Mouse (Mus musculus): Measurements from ENCODE around the gene Zfp865. TPM values are rescaled to one million over a fixed set of nuclear protein-coding genes. Genes with fewer than 3 reads are reported as not detected.

Gene Zfp865
- polyA plus RNA-seq, 2 experiments from 2014 or later: 3.5 to 12.3 TPM

DNA sequence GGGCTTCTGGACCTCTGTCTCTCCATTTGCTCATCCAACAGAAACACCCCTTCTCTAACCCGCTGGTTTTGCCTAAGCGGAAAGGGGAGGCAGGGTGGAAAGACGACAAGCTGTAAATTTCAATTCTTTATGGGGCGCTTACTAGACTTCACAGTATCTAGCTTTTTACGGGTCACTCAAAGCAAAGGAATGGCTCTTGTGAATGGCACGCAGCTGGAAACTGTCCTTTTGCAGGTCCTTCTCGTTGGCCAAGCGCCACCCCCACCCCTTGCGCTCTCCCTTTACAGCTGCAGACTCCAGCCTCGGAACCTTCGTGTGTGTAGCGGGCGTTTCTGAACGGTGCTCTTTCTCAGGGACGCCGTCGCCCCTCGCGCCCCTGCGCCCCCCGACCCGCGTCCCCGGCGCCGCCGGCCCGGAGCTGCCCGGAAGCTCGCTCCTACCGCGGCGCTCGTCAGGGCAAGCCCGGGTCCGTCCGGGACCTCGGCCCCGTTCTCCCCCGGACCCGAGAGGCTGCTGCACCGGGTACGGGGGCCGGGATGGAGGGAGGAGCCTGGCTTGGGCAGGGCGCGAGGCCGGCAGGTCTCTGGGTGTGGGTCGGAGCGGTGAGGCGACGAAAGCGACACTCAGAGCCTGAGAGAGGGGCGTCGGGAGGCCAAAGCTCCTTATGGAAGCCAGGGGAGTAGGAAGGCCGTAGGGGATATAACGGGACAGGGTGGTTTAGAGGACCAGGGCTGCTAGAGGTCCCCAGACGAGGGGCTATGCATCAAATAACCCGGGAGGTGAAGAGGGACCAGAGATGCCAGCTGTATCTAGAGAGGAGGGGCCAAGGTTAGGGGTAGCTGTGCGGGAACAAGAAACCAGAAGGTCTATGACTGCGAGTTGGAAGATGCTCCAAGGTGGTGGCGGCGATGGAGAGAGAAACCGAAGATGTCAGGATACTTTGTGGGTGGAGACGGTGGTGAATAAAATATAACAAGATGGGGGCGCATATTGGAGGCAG lies 31.3 kb downstream of the Zfp865 start, which contains the start of gene Zfp580:
Zfp580 (plus strand) TSS at position 346 of the 1,000 bp plus-strand sequence.
- peak; percentile 54 for ATAC-seq

DNA sequence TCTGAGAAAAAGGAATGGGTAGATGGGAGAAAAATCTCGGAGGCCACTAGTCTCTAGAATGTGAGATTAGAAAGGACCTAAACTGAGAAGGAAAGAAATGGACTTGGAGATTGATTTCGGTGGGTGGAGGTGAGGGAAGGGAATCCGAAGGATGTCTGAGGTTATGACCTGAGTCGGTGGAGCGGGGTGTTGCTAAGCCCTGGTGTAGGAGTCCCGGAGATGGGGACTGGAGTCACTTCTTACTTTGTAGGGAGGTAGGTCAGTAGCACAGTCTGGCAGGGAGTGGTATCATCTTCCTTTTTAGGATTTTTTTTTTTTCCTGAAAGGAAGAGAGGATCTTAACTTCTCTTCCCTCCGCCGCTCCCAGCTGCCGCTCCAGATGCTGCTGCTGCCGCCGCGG lies 32.3 kb downstream of the Zfp865 start:
- peak; percentile 28 for ATAC-seq

DNA sequence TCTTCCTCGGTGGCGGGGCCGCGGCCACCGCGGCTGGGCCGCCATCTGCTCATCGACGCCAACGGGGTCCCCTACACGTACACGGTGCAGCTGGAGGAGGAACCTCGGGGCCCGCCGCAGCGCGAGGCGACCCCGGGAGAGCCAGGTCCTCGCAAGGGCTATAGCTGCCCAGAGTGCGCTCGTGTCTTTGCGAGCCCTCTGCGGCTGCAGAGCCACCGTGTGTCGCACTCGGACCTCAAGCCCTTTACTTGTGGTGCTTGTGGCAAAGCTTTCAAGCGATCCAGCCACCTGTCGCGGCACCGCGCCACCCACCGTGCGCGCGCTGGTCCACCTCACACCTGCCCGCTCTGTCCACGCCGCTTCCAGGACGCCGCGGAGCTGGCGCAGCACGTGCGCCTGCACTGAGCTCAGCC lies 32.8 kb downstream of the Zfp865 start:
- ATAC-seq: no peak

DNA sequence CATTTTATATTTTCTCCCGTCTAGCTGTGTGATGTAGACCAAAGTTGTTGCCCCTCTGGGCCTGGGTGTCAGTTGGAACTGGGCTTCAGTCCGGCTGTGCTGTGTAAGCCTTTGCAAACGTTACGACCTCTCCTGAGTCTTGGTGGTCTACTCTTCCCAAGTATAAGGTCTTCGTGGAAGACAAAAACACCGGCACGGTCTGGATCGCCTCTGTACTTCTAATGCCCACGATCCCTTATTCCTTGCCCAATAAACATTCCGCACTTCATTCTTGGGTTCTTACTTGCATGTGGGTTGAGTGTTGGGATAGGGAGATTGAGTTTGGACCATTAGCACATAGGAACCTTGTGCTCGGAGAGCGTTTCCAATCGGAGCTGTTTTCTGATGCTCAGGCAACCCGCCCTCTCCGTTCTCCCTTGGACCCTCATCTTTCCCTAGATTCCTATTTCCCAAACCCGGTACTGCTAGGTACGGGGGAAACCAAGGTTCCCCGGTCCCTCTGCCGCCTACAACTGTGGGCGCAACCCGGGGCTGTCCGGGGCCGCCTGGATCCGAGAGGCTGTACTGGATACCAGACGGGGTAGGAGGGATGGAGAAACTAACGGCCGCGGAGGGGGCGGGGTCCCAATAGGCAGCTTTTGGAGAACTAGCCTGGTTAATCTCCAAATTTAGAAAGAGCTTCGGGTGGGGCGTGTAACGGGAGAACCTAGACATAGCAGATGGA lies 33.4 kb downstream of the Zfp865 start:
- ATAC-seq: no peak

DNA sequence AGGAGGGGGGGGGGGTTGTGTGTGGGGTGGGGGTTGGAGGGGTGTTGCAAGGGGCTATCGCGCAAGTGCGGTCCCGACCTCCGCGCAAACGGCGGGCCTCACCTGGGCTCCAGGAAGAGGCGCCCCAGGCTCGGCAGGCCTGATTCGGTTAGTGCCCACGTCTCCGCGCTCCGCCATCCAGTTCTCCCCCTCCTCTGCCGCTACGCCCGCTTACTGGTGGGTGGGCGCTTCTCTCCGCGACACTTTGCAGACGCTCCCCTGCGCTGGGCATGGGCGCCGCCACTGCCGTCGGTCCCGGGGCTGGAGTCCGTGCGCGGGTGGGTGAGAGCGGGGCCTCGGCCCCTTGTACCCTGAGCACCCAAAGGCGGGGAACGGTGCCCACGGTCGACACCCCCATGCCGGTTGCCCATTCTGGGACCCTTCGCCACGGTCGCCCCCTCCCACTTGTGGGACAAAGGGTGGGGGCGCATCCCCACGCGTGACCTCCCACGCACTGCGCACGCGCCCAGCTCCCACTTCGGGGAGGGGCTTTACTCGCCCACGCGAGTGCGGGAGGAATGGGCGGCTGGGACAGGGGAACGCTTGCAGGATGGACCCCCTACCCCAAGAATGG lies 36.6 kb downstream of the Zfp865 start:
- no peak for ATAC-seq

DNA sequence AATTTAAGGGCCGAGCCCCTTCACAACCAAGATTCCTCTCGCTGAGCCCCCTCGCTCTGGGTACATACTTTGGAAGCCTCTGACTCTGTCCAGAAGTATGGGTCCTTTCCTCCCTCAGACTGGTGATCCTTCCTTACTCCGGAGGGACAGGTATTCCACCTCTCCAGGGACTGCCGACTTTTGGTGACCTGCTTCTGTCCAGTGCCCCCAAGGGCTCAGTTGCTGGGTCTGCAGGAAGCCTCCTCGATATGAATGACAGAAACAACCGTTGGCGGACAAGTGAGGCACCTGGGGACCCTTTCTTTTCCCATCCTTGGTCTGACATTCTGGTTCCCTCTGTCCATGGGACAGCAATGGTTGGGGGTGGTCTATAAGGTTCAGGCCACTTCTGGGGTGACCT lies 37.2 kb downstream of the Zfp865 start:
- no peak for ATAC-seq

DNA sequence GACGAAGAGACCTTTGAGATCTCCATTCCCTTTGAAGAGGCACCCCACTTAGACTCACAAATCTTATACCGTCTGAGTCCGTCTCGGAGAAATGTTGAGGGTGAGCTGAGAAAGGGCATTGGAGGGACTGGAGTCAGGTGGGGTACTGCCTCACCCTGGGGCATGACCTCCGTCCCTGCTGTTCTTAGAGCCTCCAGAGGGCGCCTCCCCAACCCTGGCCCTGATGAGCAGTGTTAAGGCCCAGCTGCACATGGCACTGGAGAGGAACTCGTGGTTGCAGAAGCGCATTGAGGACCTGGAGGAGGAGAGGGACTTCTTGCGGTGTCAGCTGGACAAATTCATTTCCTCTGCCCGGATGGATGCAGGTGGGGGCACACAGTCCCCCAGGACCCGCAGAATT lies 37.6 kb downstream of the Zfp865 start:
- no peak for ATAC-seq

DNA sequence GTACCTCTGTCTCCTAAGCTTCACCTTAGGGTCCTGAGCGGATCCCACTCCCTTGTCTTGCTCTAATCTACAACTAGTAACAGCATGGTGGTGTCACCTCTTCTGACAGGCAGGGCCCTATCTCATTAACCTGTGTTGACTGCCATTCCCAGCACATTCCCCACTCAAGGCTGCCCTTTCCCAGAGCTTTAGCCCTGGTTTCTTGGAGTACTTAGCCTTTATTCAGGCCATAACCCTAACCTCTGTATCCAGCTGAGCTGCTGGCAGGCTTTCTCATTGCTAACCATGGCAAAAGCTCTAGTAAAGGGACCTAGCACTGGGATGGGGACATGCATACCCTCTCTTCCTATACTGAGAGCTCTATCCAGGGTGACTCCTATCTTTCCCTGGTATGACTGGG lies 38.5 kb downstream of the Zfp865 start:
- ATAC-seq: no peak

DNA sequence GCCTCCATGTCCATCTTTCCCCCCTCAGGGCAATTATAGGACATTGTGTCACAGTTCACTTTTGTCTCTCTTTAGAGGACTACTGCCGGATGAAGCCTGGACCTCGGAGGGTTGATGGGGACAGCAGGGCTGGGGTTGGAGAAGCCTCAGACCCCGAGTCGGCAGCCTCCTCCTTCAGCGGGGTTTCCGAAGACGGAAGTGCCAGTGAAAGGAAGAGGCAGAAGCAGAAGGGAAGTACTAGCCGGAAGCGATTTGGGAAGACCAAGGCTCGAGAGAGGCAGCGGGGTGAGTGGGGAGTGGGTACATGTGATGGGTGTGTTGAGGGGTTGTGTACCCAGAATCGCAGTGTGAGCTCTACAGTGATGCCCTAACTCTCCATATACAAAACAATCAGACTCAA lies 39.2 kb downstream of the Zfp865 start:
- no peak for ATAC-seq

DNA sequence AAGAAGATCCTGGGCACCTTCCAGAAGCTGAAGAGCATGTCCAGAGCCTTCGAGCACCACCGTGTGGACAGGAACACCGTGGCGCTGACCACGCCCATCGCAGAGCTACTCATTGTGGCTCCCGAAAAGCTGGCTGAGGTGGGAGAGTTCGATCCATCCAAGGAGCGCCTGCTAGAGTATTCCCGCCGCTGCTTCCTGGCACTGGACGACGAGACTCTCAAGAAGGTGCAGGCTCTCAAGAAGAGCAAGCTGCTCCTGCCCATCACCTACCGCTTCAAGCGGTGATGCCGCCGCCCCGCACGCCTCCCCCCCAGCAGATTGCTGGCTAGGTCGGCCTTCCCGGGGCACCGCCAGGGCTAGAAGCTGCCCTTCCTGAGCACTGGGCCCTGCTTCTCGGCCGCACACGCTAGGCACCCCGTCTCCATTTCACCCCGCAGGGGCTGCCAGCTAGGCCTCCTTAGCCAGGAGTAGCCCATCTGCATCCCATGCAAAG lies 40.1 kb downstream of the Zfp865 start:
- ATAC-seq: no peak

DNA sequence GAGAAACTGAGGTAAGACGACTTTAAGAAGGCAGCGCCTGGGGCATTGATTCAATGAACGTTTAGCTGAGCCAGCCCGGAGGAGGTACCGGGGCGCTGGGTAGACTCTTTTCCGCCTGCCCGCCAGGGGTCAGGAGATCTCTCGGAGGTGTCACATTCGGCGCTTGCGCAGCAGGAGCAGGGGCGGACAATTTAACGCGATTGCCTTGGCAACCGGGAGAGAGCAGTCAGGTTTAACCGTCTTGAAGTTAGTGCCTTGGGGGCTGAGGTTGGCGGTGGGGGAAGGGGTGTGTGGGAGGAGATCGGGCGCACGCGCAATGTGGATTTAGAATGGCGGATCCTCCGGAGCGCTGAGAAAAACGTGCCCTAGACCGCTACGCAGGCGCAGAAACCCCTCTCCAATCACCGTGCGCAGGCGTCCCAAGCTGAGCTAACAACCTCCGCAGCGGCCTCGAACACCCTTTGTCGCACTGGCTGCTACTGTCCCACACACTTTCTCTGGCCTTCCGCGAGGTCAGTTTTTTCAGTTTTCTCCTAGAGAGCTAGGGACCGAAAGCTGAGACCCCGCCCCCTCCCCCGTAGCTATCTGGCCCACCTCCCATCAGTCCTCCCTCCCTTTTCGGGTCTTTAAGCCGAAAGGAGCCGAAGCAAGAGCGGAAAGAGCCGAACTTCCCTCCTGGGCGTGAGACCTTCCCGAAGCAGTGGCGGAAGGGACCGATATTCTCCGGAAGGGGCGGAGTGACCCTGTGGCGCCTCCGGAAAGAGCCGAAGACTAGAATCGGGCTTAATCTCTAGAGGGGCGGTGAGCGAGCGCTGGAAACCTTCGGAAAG lies 41.0 kb downstream of the Zfp865 start:
- peak; percentile 78 for ATAC-seq

DNA sequence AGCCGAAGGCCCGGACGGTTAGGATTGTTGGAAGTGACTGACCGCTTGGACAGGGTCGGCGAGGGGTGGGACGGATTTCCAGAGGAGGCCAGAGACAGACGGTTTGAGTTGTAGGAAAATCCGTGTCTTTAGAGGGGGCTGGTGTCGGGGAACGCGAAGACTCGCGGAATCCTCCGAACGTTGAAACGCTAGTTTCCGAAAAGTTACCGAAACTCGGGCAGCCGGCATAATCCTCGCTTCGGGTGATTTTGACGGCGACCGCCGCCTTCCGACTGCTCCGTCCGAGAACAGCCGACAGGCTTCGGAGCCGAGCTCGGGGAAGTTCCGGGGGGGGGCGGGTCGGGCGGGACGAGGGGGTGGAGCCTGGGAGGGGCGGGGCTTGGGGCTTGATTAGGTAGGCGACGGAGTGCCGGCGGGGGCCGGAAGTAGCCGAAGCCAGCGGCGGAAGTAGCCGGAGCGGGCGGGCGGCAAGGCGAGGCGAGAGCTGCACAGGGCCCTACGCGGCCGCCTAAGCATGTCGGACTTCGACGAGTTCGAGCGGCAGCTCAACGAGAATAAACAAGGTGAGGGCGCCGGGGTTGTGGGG lies 41.7 kb downstream of the Zfp865 start, which contains the start of gene U2af2:
U2af2 (plus strand) TSS at position 370 of the 586 bp plus-strand sequence.
- peak; percentile 33 for ATAC-seq

DNA sequence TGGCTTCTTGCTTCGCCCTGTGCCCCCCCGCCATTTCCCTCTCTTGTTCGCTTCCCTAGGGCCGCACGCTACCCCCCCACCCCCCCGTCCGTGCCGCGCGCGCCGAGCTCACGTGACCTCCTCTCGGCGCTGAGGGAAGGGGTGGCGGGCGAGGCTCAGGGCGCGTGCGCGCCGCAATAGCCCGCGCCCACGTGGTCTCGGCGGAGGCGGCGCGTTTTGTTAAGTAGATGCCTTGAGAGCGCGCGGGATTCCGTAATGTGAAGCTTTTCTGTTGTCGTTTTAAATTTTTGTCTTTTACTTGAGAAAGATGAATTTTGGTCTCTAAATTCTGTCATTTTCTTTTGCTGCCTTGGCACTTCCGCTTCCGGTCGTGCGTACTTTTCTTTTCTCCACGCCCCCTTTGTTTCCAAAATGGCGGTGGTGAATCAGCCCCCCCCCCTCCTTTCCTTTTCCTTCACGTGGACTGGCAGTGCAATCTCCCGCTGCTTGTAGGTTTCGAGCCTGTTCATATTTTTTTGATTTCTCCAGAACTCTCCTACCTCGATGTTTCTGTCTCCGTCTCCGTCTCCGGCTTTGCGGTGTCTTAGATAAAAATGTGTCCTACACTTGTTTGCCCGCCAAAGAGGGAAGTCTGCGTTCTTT lies 42.3 kb downstream of the Zfp865 start:
- ATAC-seq: peak; percentile 22

DNA sequence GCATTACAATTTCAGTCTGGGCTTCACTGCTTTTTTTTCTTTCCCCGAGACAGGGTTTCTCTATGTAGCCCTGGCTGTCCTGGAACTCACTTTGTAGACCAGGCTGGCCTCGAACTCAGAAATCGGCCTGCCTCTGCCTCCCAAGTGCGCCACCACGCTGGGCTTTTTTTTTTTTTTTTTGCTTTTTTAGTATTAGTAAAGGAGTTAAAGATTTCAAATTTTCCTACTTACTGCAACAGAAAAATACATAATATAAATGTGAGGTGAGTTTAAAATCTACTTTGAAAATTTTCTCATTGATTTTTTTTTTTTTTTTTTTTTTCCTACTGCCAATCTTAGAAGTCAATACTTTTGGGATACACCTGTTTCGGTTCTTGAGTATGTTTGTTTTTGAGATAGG lies 44.7 kb downstream of the Zfp865 start:
- ATAC-seq: no peak

DNA sequence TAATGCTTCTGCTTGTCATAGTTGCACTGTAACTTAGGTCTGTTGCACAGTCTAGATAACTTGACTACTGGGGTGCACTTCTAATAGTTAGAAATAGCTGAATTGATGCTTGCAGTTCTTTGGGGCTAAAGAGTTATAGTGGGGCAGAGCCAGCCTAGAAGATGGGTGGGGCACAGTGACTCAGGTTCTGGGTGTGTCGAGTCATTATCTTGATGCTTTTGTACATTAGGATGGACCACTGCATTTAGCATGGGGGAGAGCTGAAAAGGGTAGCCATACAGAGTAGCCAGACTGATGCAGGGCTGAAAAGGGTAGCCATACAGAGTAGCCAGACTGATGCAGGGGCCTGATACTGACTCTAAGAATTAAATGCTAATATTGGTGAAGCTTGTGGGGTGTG lies 53.4 kb downstream of the Zfp865 start:
- ATAC-seq: no peak

DNA sequence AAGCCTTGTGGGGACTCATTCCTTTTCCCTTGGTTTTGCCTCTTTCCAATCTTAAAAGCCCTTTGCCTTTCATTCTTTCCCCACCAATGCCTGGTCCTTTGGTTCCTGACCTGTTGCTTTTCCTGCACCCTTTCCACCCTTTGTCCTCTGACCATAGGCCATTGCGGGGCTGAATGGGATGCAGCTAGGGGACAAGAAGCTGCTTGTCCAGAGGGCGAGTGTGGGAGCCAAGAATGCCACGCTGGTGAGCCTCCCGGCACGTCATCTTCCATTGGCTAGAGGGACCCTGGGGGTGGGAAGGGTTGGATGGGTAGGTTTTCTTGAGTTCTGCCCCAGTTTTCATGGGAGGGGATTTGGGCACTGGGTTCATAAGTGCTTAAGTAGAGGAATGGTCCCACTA lies 54.8 kb downstream of the Zfp865 start:
- ATAC-seq: no peak

DNA sequence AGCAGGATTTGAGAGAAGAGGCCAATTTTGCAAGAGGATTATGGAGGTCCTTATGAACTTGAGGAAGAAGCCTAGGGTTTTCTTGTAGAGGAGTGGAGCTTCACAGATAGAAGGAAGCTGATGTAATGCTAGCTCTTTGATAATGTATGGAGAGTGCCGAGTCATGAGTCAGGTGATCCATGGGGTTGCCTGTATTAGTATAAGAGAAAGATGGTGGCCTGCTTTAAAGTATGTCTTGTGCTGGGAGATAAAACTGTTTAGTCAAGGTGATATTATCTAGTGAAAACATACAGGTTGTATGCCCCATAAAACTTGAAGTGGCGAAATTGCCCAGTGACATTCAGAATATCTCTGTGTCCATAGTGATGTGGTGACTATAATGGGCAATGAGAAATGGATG lies 56.8 kb downstream of the Zfp865 start:
- ATAC-seq: no peak

DNA sequence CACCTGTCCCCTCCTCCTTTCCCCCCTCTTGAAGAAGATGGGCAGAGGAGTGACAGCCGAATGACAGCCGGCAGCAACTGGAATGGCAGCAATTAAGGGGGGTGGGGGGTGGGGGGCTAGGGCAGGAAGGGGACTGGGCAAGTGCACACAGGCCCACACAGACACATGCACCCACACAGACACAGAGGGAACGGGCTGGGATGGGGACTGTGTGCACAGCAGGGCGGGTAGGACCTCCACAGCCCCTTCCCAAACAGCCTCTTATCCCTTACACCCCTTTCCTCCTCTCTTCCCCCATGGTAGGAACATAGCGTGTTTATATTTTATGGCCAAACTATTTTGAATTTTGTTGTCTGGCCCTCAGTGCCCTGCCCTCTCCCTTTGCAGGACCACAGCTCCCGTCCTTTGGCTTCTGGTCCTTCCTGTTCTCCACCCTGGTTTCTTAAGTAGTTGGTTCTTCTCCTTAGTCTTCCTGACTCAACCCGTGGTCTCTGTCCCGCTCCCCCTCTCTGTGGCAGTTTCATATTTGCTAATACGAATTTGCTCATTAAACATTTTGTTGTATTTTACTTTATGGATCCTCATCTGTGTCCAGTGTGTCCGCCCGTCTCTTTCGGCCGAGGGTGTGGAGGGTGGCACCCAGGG lies 59.3 kb downstream of the Zfp865 start:
- peak; percentile 3 for ATAC-seq

DNA sequence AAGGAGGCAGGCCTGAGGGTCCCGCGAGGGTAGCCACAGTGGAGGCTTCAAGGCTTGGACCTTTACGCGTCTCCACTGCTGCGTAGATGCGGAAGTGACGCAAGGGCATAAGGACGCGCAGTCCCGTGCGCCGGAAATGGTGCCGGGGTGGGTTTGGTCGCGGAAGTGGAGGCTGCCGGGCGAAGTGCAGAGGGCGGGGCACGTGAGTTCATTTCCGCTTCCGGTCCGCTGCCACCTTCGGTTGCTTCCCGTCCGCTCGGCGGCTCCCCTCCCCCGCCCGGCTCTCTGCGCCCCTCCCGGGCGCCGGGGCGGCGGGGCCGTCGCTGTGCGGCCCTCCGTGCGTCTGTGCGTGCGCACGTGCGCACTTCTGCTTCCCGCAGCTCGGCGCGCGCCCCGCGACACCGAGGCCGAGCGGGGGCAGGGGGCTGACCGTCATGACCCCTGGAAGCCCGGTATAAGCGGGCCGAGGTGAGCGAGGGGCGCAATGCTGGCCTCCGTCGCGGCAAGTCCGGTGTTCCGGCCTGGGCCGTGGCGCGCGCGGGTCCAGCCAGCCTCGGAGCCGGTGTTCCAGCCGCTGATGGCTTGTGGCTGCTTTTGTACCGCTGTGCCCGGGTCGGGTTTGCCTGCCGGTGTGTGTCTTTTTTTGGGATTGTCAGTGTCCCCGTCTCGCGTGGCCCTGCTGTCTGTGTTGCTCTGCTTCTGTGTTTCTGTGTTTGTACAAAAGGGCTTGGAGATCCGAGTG lies 60.0 kb downstream of the Zfp865 start, which contains the start of gene Epn1:
Epn1 (plus strand) TSS at position 226 of the 742 bp plus-strand sequence.
- ATAC-seq: peak; percentile 99

DNA sequence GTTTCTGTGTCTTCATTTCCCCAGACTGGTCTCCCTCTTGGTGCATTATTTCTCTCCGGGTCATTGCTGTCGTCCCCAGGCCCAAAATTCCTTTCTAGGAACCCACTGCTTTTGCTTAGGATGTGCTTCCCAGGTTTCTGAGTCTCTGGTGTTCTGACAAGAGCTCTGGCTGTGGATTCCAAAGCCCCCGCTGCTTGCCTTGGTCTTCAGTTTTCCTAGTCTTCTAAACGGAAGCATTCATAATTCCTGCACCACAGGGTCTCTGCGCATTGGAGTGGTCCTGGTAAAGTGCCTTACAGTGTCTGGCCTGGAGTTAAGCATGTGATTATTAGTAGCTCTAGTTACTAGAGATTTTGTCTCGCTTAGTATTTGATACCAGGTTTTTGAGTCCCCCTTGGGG lies 60.6 kb downstream of the Zfp865 start:
- ATAC-seq: no peak

Data from CD4-positive, CD25-positive, alpha-beta regulatory T cell, adult 4 months (primary cell).